15 mouse cellular contexts compared by ENCODE assay signal in genomic region chr9:47985356-47986111, GRCm38 (mm10).
A peak's percentile ranks its signal among the peaks of the same experiment; 100 is the strongest.
DNase-seq lines count a peak whose midpoint lies in the region; ATAC-seq lines count a peak whose summit lies in the region.
"Had no signal": no experiment of that assay in that cellular context is flagged by ENCODE, and none has a peak within 500 bp of the region (broad histone marks: within the 10 kb centered on the region; RNA-seq: fewer than 3 reads in every experiment).

No protein-coding gene starts in this region.

- peak overlapping the region; percentile 33; the same call in 1 of the 2 replicates for H3K4me2 ChIP-seq in forebrain, embryonic 13.5 days
- 0 out of 2 replicates have a peak overlapping the region, but pooled peaks have one; percentile 9 for H3K4me2 ChIP-seq in hindbrain, embryonic 15.5 days
- H3K4me2 ChIP-seq: heart, embryonic 13.5 days; liver, embryonic 13.5 days; neural tube, embryonic 13.5 days had no signal

- WGBS in forebrain, embryonic 13.5 days = 39% methylated on average over 11 of the region's 11 CpGs
- 39% methylated on average over 11 of the region's 11 CpGs for WGBS in hindbrain, embryonic 15.5 days

- H3K27ac ChIP-seq in forebrain, embryonic 13.5 days = peak overlapping the region; percentile 73
- no peak overlapping the region for H3K27ac ChIP-seq in hindbrain, embryonic 15.5 days (replicated peaks)
- H3K27ac ChIP-seq: embryonic facial prominence, embryonic 10.5 days; heart, embryonic 13.5 days; limb, embryonic 10.5 days; liver, embryonic 13.5 days; neural tube, embryonic 13.5 days had no signal

- peak; percentile 96 for ATAC-seq in forebrain, embryonic 13.5 days
- peak; percentile 84 for ATAC-seq in hindbrain, embryonic 15.5 days (ENCODE audit: low FRiP score, low read depth)
- ATAC-seq in inflammation-experienced regulatory T-cells, adult 6 months = no peak

- peak; percentile 54 to 64 for DNase-seq in cerebellum, postnatal 10 days
- DNase-seq in cerebellum, postnatal 36 days = no peak
- DNase-seq in Muller cell, postnatal 12 days (ENCODE audit: inconsistent ontology term) = peak; percentile 4
- DNase-seq in kidney, postnatal 4 days = no peak
- no peak for DNase-seq in gastrocnemius, postnatal 10 days
- DNase-seq: cerebellum, adult 8-10 months; liver, embryonic 13.5 days; lung, postnatal 14 days had no signal

- H3K9ac ChIP-seq in forebrain, embryonic 13.5 days = no peak overlapping the region
- H3K9ac ChIP-seq in hindbrain, embryonic 15.5 days = no peak overlapping the region
- H3K9ac ChIP-seq: heart, embryonic 13.5 days; liver, embryonic 13.5 days; neural tube, embryonic 13.5 days had no signal

- H3K27me3 ChIP-seq in forebrain, embryonic 13.5 days = no peaks in the 10 kb centered on the region
- no peaks in the 10 kb centered on the region for H3K27me3 ChIP-seq in hindbrain, embryonic 15.5 days
- H3K27me3 ChIP-seq: heart, embryonic 13.5 days; liver, embryonic 13.5 days; neural tube, embryonic 13.5 days had no signal

- H3K4me1 ChIP-seq in forebrain, embryonic 13.5 days = peaks cover 21% of the 10 kb centered on the region
- H3K4me1 ChIP-seq in hindbrain, embryonic 15.5 days (replicated peaks) = 0 out of 2 replicates have a peak, but pooled peaks cover 2% of the 10 kb centered on the region
- H3K4me1 ChIP-seq: embryonic facial prominence, embryonic 10.5 days; heart, embryonic 13.5 days; limb, embryonic 10.5 days; liver, embryonic 13.5 days had no signal

- H3K9me3 ChIP-seq in forebrain, embryonic 13.5 days (replicated peaks) = no peaks in the 10 kb centered on the region
- no peaks in the 10 kb centered on the region for H3K9me3 ChIP-seq in hindbrain, embryonic 15.5 days
- H3K9me3 ChIP-seq: embryonic facial prominence, embryonic 10.5 days; heart, embryonic 13.5 days; limb, embryonic 10.5 days; liver, embryonic 13.5 days; neural tube, embryonic 13.5 days had no signal

- H3K36me3 ChIP-seq in forebrain, embryonic 13.5 days (ENCODE audit: poor library complexity, severe bottlenecking) = no peaks in the 10 kb centered on the region
- H3K36me3 ChIP-seq in hindbrain, embryonic 15.5 days = no peaks in the 10 kb centered on the region
- H3K36me3 ChIP-seq: embryonic facial prominence, embryonic 10.5 days; heart, embryonic 13.5 days; limb, embryonic 10.5 days; liver, embryonic 13.5 days; neural tube, embryonic 13.5 days had no signal

- no peak overlapping the region for H3K4me3 ChIP-seq in forebrain, embryonic 13.5 days
- H3K4me3 ChIP-seq in hindbrain, embryonic 15.5 days = no peak overlapping the region
- H3K4me3 ChIP-seq: embryonic facial prominence, embryonic 10.5 days; heart, embryonic 13.5 days; limb, embryonic 10.5 days; liver, embryonic 13.5 days; neural tube, embryonic 13.5 days had no signal

Comparison
In these comparisons a context has a peak if more than half of its experiments do, and no peak if none do; other contexts are left out.
1. DNase-seq: peak in cerebellum, postnatal 10 days (2 of 2) and Muller cell, postnatal 12 days (single experiment); none in cerebellum, postnatal 36 days (0 of 2), kidney, postnatal 4 days (0 of 2) and gastrocnemius, postnatal 10 days (single experiment).